Mouse (Mus musculus) forebrain, embryonic 12.5 days (tissue): Measurements from ENCODE around the gene Abcg4. TPM values are rescaled to one million over a fixed set of nuclear protein-coding genes. Genes with fewer than 3 reads are reported as not detected.
"Not testable (repeated sequence)": the region's sequence is repeated elsewhere in the genome, so short reads cannot be mapped to it uniquely, and the experiment has no call there.

Experiments
- ATAC-seq: fragments of 200-750 bp; cut with Nextera tagmentation; 2 replicates; pipeline ENCODE4 v1.8.0; 2017; ENCODE audit warnings: moderate TSS enrichment; ENCODE audit not compliant: low FRiP score
- H3K27ac ChIP-seq: fragments of 300-500 bp; sonication (generic); 2 replicates; pipeline ENCODE4 v1.5.1; 2016; ENCODE audit warnings: mild to moderate bottlenecking
- H3K27me3 ChIP-seq: fragments of 300-500 bp; sonication (generic); 2 replicates; pipeline ENCODE4 v1.6.1; 2016; ENCODE audit warnings: mild to moderate bottlenecking
- H3K36me3 ChIP-seq: fragments of 300-500 bp; sonication (generic); replicated peaks from 2 replicates; pipeline ENCODE4 v1.6.1; 2016; ENCODE audit warnings: mild to moderate bottlenecking
- H3K4me1 ChIP-seq: fragments of 300-500 bp; sonication (generic); 2 replicates; pipeline ENCODE4 v1.6.1; 2016
- H3K4me2 ChIP-seq: fragments of 300-500 bp; sonication (generic); 2 replicates; pipeline ENCODE4 v1.6.1; 2016; ENCODE audit warnings: mild to moderate bottlenecking, moderate library complexity
- H3K4me3 ChIP-seq: fragments of 300-500 bp; sonication (generic); replicated peaks from 2 replicates; pipeline ENCODE4 v1.5.1; 2016; ENCODE audit warnings: mild to moderate bottlenecking
- H3K9ac ChIP-seq: fragments of 300-500 bp; sonication (generic); 2 replicates; pipeline ENCODE4 v1.6.1; 2016; ENCODE audit warnings: mild to moderate bottlenecking
- H3K9me3 ChIP-seq: fragments of 300-500 bp; sonication (generic); 2 replicates; pipeline ENCODE4 v1.6.1; 2016
- WGBS: fragments of 180-500 bp; shearing (Covaris S2); methylation state at CpG from one replicate; pipeline ENCODE4 v1.1.7; 2016; 5-methylcytosine and 5-hydroxymethylcytosine counted together
- polyA plus RNA-seq: library from polyadenylated mRNA; unstranded; fragments of >200 nt; fragmentation: Nextera tagmentation; extraction: Ambion mirVana; gene quantifications from 2 replicates; pipeline ENCODE4 v1.2.1, GENCODE M21; 2016

Gene Abcg4
- 10.1 and 12.4 TPM in 2 replicates for polyA plus RNA-seq

DNA sequence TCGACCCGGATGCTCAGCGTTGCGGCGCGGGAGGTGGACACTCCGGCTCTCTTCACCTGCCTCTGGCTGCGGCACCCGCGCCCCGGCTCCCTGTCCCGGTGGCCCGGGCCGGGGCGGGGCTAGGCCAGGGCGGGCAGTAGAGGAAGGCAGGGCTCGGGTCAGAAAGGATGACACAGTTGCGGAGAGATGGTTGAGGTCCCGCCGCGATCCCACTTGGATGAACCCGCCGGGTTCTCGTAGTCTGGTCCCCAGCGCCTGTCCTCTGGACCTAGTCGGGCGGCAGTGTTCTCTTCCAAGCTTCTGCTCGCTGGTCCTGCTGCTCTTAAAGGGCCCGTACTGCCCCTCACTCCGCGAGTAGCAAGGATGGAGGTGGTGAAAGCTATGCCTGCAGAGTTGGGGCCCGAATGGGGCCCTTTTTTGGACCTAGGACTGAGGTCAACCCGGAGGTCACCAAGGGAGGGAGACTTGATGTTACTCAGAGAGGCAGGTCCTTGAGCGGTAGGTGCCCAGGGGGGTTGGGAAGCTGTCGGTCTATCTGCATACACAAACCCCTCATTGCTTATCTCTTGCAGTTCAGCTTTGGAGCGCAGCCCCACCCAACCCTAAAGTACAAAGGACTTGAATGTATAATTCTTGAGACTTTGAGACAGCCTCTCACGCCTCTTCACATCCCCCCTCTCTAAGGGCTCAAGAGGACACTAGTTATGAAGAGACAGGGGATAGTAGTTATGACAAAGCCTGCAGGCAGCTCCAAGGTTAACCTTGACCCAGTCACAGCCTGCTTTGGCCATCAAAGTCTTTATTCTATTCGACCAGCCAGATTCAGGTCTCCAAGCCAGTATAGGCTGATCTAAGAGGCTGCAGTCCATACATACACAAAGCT lies at the start of gene Abcg4:
Abcg4 (minus strand) TSS at position 540 of the 883 bp plus-strand sequence.
- peak within 1 kb of the TSS; percentile 88 for H3K9ac ChIP-seq
- H3K9me3 ChIP-seq, result no peaks in the 10 kb centered on the region
- peak within 1 kb of the TSS; percentile 77 for H3K4me3 ChIP-seq
- peaks cover 21% of the 10 kb centered on the region for H3K36me3 ChIP-seq
- peak within 1 kb of the TSS; percentile 63 for H3K27ac ChIP-seq
- peak; percentile 66 for ATAC-seq
- H3K4me1 ChIP-seq, result peaks cover 31% of the 10 kb centered on the region
- peak within 1 kb of the TSS; percentile 96 for H3K4me2 ChIP-seq
- H3K27me3 ChIP-seq, result peaks cover 6% of the 10 kb centered on the region; the same call in 1 of the 2 replicates
- WGBS, result 2% methylated on average over 38 of the region's 38 CpGs

DNA sequence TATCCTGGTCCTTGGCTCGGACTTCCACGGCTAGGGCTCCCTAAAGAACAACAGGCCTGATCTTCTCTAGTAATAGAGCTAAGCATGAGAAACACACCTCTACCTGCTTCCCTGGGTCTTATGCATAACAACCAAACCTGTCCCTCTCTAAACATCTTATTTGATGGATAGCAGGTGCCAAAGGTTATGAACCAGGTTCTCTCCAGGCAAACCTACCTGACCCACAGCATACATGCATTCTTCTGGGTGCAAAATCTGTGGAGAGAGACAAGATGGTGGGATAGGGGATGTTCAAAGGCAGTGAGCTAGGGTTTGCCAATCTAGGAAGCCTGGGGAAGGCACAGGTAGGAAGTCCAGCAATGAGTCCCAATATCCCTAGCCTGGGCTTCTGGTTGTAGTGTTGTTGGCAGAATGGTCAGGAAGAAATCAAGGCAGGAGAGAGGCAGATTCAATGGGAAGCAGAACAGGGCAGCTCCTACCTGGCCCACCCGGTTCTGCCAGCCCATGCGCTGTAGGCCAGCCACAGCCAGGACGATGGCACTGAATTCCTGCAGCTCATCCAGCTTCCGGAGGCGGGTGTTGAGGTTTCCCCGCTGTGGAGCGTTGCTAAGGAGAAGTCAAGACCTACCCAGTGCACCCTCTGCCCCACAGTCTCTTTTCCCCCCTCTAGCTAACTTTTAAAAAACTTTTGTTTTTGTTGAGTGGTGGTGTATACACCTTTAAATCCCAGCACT lies 49.2 kb upstream of the Abcg4 start:
- H3K27ac ChIP-seq, result peak overlapping the region; percentile 42; the same call in 1 of the 2 replicates

DNA sequence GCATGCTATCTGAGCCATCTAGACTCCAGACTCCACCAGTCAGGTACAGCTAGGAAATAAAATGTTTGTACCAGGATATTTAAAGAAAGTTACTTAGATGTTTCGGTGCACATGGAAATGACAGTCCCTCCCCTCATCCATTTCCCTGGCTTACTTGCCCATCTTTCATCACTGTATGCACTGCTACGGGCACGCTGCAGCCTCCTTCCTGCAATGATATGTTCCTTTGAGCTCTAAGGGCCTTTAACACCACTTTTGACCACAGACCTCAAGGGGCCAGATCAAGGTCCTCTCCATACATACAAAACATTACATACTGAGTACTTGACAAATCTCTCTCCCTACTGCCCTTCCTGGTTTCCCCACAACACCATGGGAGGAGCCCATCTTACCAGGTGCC lies 48.5 kb upstream of the Abcg4 start:
- 82% methylated on average over 3 of the region's 3 CpGs for WGBS
- H3K4me3 ChIP-seq, result peak overlapping the region; percentile 83
- no peak for ATAC-seq
- peaks cover 23% of the 10 kb centered on the region for H3K4me1 ChIP-seq
- peak overlapping the region; percentile 100 for H3K9ac ChIP-seq
- H3K36me3 ChIP-seq, result peaks cover 60% of the 10 kb centered on the region
- peaks cover 5% of the 10 kb centered on the region; the same call in 1 of the 2 replicates for H3K9me3 ChIP-seq
- H3K4me2 ChIP-seq, result peak overlapping the region; percentile 69
- no peaks in the 10 kb centered on the region for H3K27me3 ChIP-seq
- H3K27ac ChIP-seq, result peak overlapping the region; percentile 15; the same call in 1 of the 2 replicates

More for the DNA sequence above, 49.2 kb upstream of the Abcg4 start:
- ATAC-seq, result no peak
- WGBS, result 72% methylated on average over 9 of the region's 9 CpGs
- Histone ChIP-seq H3K9ac (peak overlapping the region; percentile 100; the same call in 1 of the 2 replicates), H3K9me3 (peaks cover 5% of the 10 kb centered on the region; the same call in 1 of the 2 replicates), H3K4me3 (peak overlapping the region; percentile 83), H3K27me3 (no peaks in the 10 kb centered on the region), H3K4me1 (peaks cover 27% of the 10 kb centered on the region), H3K4me2 (peak overlapping the region; percentile 69), H3K36me3 (peaks cover 54% of the 10 kb centered on the region)

DNA sequence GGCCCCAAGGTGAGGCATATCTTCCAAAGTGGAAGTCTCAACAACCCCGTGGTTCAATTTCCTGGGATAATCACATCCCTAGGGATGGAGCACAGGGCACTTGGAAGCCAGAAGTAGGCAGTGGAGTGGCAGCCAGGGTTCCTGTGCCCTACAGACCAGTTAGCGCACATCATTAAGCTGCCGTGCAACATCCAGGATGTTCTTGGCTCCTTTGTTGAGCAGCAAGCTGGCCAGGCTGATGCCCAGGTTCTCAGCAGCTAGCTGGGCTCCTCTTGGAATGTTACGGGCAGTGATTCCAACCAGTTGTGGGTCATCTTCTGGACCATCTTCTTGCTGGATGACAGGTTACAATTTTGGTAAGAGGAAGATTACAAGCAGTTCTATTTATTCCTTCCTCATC lies 48.1 kb upstream of the Abcg4 start:
- Histone ChIP-seq H3K4me3 (peak overlapping the region; percentile 83), H3K9ac (peak overlapping the region; percentile 100), H3K4me1 (peaks cover 23% of the 10 kb centered on the region), H3K4me2 (peak overlapping the region; percentile 69), H3K36me3 (peaks cover 63% of the 10 kb centered on the region), H3K27ac (peak overlapping the region; percentile 15; the same call in 1 of the 2 replicates)
- not testable (repeated sequence) for ATAC-seq, H3K9me3 ChIP-seq, H3K27me3 ChIP-seq
- 25% methylated on average over 4 of the region's 4 CpGs for WGBS

DNA sequence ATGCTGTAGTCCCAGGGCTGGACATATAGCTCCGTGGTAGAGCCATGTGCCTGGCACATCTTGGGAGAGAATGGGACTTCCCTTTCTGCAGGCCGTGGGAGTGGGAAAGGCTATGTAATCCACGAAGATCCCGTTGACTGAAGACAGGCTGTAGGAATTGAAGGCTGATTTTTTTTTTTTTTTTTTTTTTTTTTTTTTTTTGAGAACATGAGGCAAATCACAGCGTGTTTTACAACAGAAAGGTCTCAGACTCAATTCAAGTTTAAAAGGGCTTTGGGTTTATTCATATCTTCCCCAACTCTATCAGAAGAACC lies 47.6 kb upstream of the Abcg4 start:
- under 1% methylated on average over 5 of the region's 5 CpGs for WGBS
- Histone ChIP-seq H3K27ac (peak overlapping the region; percentile 96), H3K4me2 (peak overlapping the region; percentile 69), H3K9ac (peak overlapping the region; percentile 100), H3K4me3 (peak overlapping the region; percentile 83), H3K36me3 (peaks cover 63% of the 10 kb centered on the region), H3K27me3 (no peaks in the 10 kb centered on the region), H3K9me3 (peaks cover 5% of the 10 kb centered on the region; the same call in 1 of the 2 replicates), H3K4me1 (peaks cover 23% of the 10 kb centered on the region)
- no peak for ATAC-seq

DNA sequence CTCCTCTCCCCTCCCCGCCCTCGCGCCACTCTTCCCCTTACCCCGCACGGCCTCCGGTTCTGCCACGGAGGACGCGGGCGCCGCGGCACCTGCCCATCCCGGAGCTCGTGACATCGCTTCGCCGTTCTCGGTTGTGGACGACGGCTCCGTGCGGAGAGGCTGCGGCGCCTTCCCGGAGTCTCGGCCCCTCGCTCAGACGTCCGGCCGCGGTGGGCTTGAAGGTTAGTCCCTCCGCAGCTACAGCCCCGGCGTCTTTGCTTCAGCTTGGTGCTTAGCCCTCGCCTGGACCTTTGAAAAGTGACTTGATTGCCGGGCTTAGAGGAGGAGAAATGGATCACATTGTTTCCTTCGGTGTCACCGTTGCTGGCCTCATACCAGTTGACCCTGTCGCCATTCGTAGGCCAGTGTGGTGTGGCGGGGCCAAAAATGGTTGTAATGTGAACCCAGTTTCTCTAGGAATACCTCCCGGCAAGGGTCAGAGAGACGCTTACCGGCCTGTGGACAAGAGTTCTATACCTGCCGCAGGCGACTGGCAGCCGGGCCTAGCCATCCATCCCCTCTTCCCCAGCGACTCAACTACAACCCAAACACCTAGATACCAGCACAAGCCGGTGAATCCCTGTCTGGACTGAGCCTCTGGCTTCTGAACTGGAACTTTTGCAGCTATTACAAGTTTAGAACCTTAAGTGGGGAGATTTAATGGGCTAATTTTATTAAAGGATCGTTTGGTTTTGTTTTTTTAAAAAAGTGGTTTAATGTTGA lies 47.1 kb upstream of the Abcg4 start:
- Histone ChIP-seq H3K36me3 (peaks cover 64% of the 10 kb centered on the region), H3K9ac (peak overlapping the region; percentile 100), H3K4me2 (peak overlapping the region; percentile 69), H3K27me3 (no peaks in the 10 kb centered on the region), H3K27ac (peak overlapping the region; percentile 96), H3K4me1 (peaks cover 23% of the 10 kb centered on the region), H3K9me3 (peaks cover 5% of the 10 kb centered on the region; the same call in 1 of the 2 replicates), H3K4me3 (peak overlapping the region; percentile 83)
- ATAC-seq, result no peak
- WGBS, result under 1% methylated on average over 49 of the region's 50 CpGs

DNA sequence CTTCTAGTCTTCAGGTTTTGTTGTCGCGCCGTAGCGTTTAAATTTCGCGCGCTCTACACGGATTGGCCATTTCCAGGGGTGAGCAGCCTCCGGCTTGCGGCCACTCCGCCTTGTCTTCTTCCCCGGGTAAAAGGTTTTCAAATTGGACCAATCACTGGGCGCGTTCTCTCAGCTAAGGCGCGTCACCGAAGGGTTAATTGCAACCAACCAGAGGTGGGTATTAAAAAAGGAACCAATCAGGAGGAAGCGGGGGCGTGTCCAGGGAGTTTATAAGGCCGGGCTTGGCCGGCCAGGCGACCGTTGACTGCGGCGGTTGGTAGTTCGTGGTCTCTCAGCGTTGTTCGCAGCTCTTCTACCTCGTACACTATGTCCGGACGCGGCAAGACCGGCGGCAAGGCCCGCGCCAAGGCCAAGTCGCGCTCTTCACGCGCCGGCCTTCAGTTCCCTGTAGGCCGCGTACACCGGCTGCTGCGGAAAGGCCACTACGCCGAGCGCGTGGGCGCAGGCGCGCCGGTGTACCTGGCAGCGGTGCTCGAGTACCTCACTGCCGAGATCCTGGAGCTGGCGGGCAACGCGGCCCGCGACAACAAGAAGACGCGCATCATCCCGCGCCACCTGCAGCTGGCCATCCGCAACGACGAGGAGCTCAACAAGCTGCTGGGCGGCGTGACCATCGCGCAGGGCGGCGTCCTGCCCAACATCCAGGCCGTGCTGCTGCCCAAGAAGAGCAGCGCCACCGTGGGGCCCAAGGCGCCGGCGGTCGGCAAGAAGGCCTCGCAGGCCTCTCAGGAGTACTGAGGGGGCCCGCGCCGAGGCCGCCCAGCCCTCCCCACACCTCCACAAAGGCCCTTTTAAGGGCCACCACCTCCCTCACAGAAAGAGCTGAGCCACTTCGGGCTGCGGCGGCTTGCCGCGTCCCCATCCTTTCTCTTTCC lies 46.2 kb upstream of the Abcg4 start, which contains the start of gene H2afx:
H2afx (plus strand) TSS at position 299 of the 935 bp plus-strand sequence.
- Histone ChIP-seq H3K4me2 (peak within 1 kb of the TSS; percentile 69), H3K27ac (peak within 1 kb of the TSS; percentile 96), H3K4me3 (peak within 1 kb of the TSS; percentile 83), H3K4me1 (peaks cover 23% of the 10 kb centered on the region), H3K9me3 (peaks cover 5% of the 10 kb centered on the region; the same call in 1 of the 2 replicates), H3K36me3 (peaks cover 68% of the 10 kb centered on the region), H3K9ac (peak within 1 kb of the TSS; percentile 100), H3K27me3 (no peaks in the 10 kb centered on the region)
- peak; percentile 96 for ATAC-seq
- WGBS, result under 1% methylated on average over 87 of the region's 91 CpGs

DNA sequence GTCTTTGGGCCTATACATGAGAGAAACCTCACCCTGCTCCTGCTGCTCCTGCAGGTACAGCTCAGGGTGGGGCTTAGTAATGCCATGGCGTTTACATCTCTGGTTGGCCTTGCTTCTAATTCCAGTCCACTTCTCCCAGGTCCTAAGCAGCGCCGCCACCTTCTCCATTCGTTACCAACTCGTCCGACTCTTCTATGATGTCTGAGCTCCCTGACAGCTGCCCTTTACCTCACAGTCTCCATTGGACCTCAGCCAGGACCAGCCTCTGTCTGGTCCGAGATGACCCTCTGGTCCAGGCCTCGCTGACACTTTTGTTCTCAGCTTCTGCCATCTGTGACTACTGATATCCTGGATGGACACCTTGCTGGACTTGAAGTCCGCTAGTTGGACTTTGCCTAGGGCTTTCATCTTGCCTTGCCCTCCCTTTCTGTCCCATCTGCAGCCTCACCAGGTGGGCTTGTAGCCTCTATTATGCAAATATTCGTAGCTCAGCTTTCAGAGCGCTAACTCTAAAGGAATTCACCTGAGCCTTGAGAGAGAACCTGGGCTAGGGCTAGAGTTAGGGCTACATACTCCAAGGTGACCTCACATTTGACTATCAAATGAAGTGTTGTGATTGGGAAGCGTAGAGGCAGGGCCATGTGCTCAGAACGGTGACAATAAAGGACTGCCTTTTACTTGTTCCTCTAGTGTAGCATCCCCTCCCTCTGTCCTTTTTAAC lies 44.7 kb upstream of the Abcg4 start:
- no peak for ATAC-seq
- WGBS, result 95% methylated on average over 13 of the region's 13 CpGs
- H3K36me3 ChIP-seq, result peaks cover 65% of the 10 kb centered on the region

DNA sequence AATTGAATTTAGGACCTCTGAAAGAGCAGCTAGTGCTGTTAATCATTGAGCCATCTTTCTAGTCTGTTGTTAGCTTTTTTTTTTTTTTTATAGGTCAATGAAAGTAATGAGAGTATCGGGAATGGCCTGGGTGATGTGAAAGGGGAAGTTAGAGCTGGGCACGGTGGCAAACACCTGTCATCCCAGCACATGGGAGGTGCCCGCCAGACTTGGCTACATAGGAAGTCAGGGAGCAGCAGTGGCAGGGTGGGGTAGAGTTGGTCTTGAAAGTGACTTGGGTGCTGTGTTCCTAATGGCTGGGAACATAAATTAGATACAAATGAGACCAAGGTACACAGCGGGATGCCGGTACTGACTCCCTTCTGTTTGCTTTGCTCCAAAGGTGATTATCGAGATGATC lies 42.3 kb upstream of the Abcg4 start:
- Histone ChIP-seq H3K27me3 (no peaks in the 10 kb centered on the region), H3K27ac (no peak overlapping the region), H3K36me3 (peaks cover 49% of the 10 kb centered on the region), H3K4me2 (no peak overlapping the region), H3K4me3 (no peak overlapping the region), H3K9ac (no peak overlapping the region), H3K4me1 (peaks cover 13% of the 10 kb centered on the region), H3K9me3 (peaks cover 5% of the 10 kb centered on the region; the same call in 1 of the 2 replicates)
- no peak for ATAC-seq
- WGBS, result 96% methylated on average over 6 of the region's 6 CpGs

More for the DNA sequence above, 44.7 kb upstream of the Abcg4 start:
- Histone ChIP-seq H3K4me3 (no peak overlapping the region), H3K4me2 (no peak overlapping the region), H3K9me3 (peaks cover 5% of the 10 kb centered on the region; the same call in 1 of the 2 replicates), H3K27me3 (no peaks in the 10 kb centered on the region), H3K4me1 (peaks cover 22% of the 10 kb centered on the region), H3K9ac (no peak overlapping the region), H3K27ac (no peak overlapping the region)

DNA sequence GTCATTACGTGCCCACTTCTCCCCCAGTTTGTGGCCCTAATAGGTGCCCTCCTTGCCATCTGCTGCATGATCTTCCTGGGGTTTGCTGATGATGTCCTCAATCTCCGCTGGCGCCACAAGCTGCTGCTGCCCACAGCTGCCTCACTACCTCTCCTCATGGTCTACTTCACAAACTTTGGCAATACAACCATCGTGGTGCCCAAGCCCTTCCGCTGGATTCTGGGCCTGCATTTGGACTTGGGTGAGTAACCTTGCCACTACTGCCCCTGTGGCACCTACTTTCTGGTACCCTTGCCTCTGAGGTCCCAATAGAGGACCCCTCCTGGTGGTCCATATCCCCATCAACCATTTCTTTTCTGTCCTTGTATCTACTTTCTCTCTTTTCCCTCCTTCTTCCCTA lies 39.5 kb upstream of the Abcg4 start:
- H3K36me3 ChIP-seq, result peaks cover 39% of the 10 kb centered on the region

More for the DNA sequence above, 39.5 kb upstream of the Abcg4 start:
- no peak for ATAC-seq
- Histone ChIP-seq H3K9me3 (no peaks in the 10 kb centered on the region), H3K27ac (peak overlapping the region; percentile 93), H3K4me2 (peak overlapping the region; percentile 81), H3K4me3 (peak overlapping the region; percentile 78), H3K4me1 (peaks cover 14% of the 10 kb centered on the region), H3K9ac (peak overlapping the region; percentile 87; the same call in 1 of the 2 replicates), H3K27me3 (no peaks in the 10 kb centered on the region)
- 87% methylated on average over 5 of the region's 5 CpGs for WGBS
